Mouse (Mus musculus): ENCODE results near the gene Colca2. TPM values are rescaled to one million over a fixed set of nuclear protein-coding genes. Genes with fewer than 3 reads are reported as not detected.

The Colca2 gene
- polyA plus RNA-seq, 1 experiment from 2014 or later: 0.75 TPM

- Histone ChIP-seq H3K9ac (no peak overlapping the region), H3K27ac (no peak overlapping the region), H3K4me1 (no peaks in the 10 kb centered on the region), H3K36me3 (no peaks in the 10 kb centered on the region), H3K27me3 (replicated peaks) (no peaks in the 10 kb centered on the region), H3K4me3 (no peak overlapping the region), H3K9me3 (no peaks in the 10 kb centered on the region), H3K4me2 (replicated peaks) (no peak overlapping the region)
- WGBS: 65% methylated on average over 4 of the region's 4 CpGs
- ATAC-seq (ENCODE audit: low FRiP score, low read depth): no peak
Measured at GRCm38 (mm10) chr9:51256780-51257502, 21.4 kb downstream of the Colca2 start.

DNA sequence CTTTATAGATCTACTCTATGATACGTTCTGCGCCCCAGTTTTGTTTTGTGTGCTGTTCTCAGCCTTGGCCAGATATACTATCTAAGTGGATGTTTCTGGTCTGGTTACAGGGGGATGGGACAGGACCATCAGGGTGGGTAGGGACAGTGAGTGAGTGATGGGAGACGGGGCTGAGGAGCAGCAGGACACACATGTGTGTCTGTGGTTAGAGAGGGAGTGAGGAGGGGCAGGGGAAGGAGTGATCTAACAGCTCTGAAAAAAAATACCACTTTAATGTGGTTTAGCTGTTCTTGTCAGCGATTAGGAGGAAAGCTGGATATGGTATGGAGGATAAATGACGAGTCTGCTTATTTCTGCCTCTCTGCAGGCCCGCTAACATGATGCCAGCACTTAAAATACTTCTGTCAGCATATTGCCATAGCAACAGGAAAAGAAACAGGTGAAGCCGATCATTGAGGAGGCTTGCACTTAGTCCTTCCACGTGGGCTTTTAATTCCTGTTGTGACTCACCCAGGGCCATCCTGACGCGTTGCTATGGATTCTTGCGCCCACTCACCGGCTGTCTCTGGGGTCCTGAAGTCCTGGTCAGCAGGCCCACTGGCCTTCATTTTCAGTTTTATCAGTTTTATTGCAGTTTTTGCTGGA, 39.5 kb downstream of the Colca2 start:
- H3K27ac ChIP-seq: no peak overlapping the region
- no peak overlapping the region for H3K4me2 ChIP-seq (replicated peaks)
- ATAC-seq (ENCODE audit: low FRiP score, low read depth): no peak
- H3K4me1 ChIP-seq: no peaks in the 10 kb centered on the region
- 69% methylated on average over 12 of the region's 12 CpGs for WGBS
- H3K36me3 ChIP-seq: no peaks in the 10 kb centered on the region
- no peak overlapping the region for H3K9ac ChIP-seq
- no peak overlapping the region for H3K4me3 ChIP-seq
- no peaks in the 10 kb centered on the region for H3K9me3 ChIP-seq
- no peaks in the 10 kb centered on the region for H3K27me3 ChIP-seq (replicated peaks)

- no peak overlapping the region for H3K4me3 ChIP-seq
- H3K4me2 ChIP-seq (replicated peaks): no peak overlapping the region
- peaks cover 4% of the 10 kb centered on the region; the same call in 1 of the 2 replicates for H3K27me3 ChIP-seq (replicated peaks)
- WGBS: 92% methylated on average over 8 of the region's 8 CpGs
- no peaks in the 10 kb centered on the region for H3K36me3 ChIP-seq
- no peak overlapping the region for H3K9ac ChIP-seq
- no peaks in the 10 kb centered on the region for H3K9me3 ChIP-seq
- no peaks in the 10 kb centered on the region for H3K4me1 ChIP-seq
- no peak overlapping the region for H3K27ac ChIP-seq
- no peak for ATAC-seq (ENCODE audit: low FRiP score, low read depth)
Measured at GRCm38 (mm10) chr9:51232163-51232562, 46.2 kb downstream of the Colca2 start.

- Histone ChIP-seq H3K4me2 (replicated peaks) (no peak overlapping the region), H3K27ac (no peak overlapping the region), H3K27me3 (replicated peaks) (peaks cover 4% of the 10 kb centered on the region; the same call in 1 of the 2 replicates), H3K9me3 (no peaks in the 10 kb centered on the region), H3K9ac (no peak overlapping the region), H3K36me3 (no peaks in the 10 kb centered on the region), H3K4me1 (no peaks in the 10 kb centered on the region), H3K4me3 (no peak overlapping the region)
- no peak for ATAC-seq (ENCODE audit: low FRiP score, low read depth)
- WGBS: 83% methylated on average over 4 of the region's 4 CpGs
Measured at GRCm38 (mm10) chr9:51230701-51231389, 47.5 kb downstream of the Colca2 start.

GRCm38 (mm10) chr9:51225636-51226166, 52.7 kb downstream of the Colca2 start:
- no peak overlapping the region for H3K4me3 ChIP-seq
- no peaks in the 10 kb centered on the region for H3K4me1 ChIP-seq
- H3K9me3 ChIP-seq: no peaks in the 10 kb centered on the region
- H3K27me3 ChIP-seq (replicated peaks): no peaks in the 10 kb centered on the region; the same call in 1 of the 2 replicates
- WGBS: 92% methylated on average over 5 of the region's 5 CpGs
- no peak overlapping the region for H3K27ac ChIP-seq
- H3K36me3 ChIP-seq: no peaks in the 10 kb centered on the region
- no peak overlapping the region for H3K4me2 ChIP-seq (replicated peaks)
- no peak overlapping the region for H3K9ac ChIP-seq
- ATAC-seq (ENCODE audit: low FRiP score, low read depth): no peak

Other genes with a start within 250 kb of the Colca2 start
- gene Btg4, start 217.7 kb downstream of the Colca2 start, polyA plus RNA-seq (2016; fragmentation: Nextera tagmentation; extraction: Ambion mirVana): not detected in 2 replicates
- 2.0 and 2.1 TPM in 2 replicates for gene Layn, start 201.5 kb downstream of the Colca2 start, polyA plus RNA-seq (2016; fragmentation: Nextera tagmentation; extraction: Ambion mirVana)
- gene 4833427G06Rik, start 176.5 kb downstream of the Colca2 start, polyA plus RNA-seq (2016; fragmentation: Nextera tagmentation; extraction: Ambion mirVana): 0.20 TPM in 1 of 2 replicates, not detected in the other
- gene Gm32742, start 113.1 kb downstream of the Colca2 start, polyA plus RNA-seq (2016; fragmentation: Nextera tagmentation; extraction: Ambion mirVana): 0.03 TPM in 1 of 2 replicates, not detected in the other
- gene Pou2af1, start 64.9 kb downstream of the Colca2 start, polyA plus RNA-seq (2016; fragmentation: Nextera tagmentation; extraction: Ambion mirVana): 0.34 TPM in 1 of 2 replicates, not detected in the other
- gene 1810046K07Rik, start 50.3 kb upstream of the Colca2 start, polyA plus RNA-seq (2016; fragmentation: Nextera tagmentation; extraction: Ambion mirVana): not detected in 2 replicates

Measured in neural tube, embryonic 12.5 days (tissue).